Mouse (Mus musculus): Measurements from ENCODE around the gene Guca1b. TPM values are rescaled to one million over a fixed set of nuclear protein-coding genes. Genes with fewer than 3 reads are reported as not detected.

Guca1b gene
- total RNA-seq (2021), result under 1 TPM; 0.36 to 0.41 TPM
- long read RNA-seq, experiment 1, result 0 reads
- long read RNA-seq, experiment 2, result 0 reads

GRCm38 (mm10) chr17:47385145-47385544 lies at the start of gene Guca1b:
Gene Guca1b, plus strand, starts transcription at chr17:47385393.
- no peak for DNase-seq (ENCODE audit: low spot score)

DNA sequence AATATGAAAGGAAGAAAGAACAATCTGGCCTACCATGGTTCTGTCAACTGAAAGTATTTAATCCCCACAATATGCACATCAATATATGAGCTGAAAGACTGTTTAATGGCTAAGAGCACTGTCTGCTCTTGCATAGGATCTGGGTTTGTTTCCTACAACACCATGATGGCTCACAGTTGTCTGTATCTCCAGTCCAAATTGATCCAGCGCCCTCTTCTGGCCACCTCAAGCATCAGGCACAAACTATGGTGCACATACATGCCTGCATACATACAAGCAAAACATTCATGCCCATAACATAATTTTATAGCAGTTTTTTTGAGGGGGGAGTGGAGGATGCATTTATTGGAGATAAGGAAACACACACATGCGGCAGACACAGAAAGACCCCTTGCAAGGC lies 42.1 kb upstream of the Guca1b start:
- DNase-seq (ENCODE audit: low spot score), result no peak

DNA sequence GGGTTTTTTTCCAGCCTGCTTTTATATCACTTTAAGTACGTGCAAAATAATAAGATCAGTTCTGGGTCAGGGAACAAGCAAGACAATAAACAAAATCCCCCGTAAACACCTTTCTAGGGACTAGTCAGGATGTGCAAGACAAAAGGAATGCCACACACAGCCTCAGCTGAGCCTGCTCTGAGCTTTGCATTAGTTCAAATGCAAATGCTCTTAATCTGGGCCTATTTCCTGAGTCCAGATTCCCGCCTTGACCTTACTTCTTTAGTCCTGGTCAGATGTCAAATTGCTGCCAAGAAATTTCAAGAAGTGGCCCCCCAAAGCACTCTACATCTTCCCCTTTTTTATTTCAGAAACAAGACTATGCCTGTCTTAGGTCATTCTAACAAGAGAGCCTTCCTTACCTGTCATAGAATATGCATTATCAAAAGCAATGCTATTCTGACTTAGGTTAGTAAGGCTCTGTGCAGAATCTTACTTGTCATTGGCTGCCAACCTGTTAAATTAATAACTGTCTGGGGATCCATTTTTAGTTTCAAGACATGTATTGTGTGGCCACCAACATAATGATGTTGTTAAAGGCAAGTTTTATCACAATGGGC lies 35.4 kb upstream of the Guca1b start:
- DNase-seq (ENCODE audit: low spot score), result no peak

DNA sequence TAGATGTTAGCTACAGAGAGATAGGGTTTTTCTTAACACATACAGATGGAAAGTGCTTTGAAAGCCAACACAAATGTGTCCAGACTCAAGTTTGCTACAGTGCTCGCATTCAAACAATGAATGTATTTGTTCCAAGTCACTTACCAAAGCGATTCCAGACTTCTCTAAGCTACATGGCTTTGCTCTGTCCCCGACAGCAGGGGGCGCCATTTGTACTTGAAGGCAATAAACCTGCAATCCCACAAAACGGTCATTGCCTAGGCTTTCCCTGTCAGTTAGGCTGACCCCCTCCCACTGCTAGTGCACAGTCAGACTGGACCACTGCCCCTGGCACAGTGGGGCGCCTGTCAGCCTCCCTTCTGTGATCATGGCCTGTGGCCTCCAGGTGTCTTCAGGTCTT lies 25.2 kb upstream of the Guca1b start:
- peak; percentile 33 for DNase-seq (ENCODE audit: low spot score)

- no peak for DNase-seq (ENCODE audit: low spot score)
These were observed 23.9 kb upstream of the Guca1b start for GRCm38 (mm10) chr17:47361343-47361742.

DNA sequence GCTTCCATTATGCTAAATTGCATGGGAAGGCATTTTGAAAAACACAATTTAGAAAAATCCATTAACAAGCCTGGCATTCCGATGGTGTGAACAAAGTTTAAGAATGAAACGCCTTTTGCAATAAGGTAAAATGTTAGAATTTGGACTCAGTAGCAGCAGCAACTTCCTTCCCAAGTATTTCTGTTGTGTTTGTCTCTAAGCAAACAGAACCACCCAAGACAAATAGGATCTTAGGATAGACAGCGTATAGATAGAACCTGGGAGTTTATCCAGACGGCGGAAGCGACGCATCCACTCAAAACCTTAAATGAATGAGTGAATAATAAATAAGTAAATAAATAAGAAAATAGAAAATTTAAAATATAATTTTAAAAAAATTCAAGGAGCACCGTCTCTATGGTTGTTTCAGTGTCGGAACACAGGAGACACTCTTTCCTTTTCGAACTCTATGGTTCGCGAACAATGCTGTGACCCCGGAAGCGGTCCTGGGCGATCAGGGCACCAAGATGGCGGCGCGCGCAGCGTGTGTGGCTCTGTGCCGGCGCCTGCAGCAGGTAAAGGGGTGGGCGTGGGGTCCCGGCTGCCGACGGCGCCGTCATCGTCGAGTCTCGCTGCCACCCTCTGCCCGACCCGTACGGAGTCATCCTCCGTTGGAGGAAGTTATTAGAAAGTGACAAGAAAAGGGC lies 16.6 kb upstream of the Guca1b start, which contains the start of gene Mrps10:
TSS of gene Mrps10 (plus strand) at position 487 of the 686 bp plus-strand sequence.
- DNase-seq (ENCODE audit: low spot score), result peak; percentile 90

DNA sequence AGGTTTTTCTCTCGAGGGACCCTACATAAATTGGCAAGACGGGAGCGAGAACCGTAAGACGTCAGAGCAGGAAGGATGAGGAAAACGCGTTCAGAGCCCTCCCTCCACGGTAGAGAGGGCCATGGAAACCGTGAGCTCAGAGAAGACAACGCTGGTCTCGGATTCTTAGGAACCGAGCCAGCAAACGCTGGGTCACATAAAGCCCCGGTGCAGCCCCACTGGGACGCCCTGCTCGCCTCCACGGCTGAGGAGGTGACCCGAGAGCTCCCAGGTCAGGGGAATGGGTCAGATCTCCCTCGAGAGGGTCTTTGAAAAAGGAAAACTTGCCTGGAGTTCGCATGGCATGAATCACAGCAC lies 16.1 kb upstream of the Guca1b start:
- DNase-seq (ENCODE audit: low spot score), result no peak

DNA sequence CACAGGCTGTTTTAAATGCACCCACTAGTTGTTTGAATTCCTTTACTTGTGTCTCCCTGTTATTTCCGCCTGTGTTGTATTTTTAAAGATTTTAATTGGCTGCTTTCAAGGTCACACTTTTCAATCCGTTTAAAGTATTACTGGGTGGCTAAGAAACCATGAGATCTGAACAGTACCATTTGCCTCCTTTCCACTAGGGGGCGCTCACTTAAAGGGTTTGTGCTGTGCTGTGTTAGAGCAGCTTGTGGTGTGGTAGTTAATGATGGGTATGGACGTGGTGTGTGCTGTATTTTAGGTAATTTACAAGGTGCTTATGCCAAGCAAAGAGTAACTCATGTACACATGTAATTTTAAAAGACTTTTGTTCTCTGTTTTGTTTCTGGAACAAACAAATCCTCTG lies 13.7 kb upstream of the Guca1b start:
- peak; percentile 48 for DNase-seq (ENCODE audit: low spot score)

DNA sequence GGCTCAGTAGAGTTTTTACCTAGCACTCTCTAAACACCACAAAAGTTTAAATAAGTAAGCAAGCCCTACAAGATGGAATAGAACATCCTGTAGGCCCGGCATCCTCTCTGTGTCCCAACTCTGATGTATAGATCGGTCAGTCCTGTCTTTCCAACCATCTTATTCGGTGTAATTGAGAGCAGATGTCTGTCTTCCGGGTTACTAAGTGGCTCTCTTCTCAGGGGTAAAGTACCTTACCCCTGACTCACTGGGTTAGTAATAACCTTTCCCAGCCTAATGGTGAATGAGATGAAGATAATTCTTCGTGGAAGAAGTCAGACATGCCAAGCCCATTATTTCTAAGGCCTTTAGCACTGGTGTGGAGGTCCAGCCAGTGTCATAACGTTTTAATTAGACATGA lies 11.2 kb upstream of the Guca1b start:
- DNase-seq (ENCODE audit: low spot score), result no peak

DNA sequence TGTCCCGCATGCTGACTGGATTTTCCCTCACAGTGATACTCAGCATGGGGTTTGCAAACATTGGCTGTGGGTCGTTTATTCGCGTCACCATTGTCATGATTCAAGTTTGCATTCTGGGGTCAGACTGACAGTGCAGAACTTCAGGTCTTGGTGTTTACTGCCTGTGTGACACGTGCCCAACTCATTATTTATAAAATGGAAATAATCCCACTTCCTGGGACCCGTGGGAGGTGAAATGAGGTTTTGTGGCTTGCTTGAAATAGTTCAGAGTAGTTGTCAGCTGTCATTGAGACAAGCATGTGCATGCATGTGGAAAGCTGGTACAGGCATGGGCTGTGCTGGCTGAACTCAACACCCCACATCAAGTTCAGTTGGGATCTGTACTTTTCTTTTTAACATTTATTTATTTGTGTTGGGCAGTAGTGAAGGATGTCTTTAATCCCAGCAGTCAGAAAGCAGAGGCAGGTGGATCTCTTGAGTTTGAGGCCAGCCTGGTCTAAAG lies 8.4 kb upstream of the Guca1b start:
- DNase-seq (ENCODE audit: low spot score), result no peak

- no peak for DNase-seq (ENCODE audit: low spot score)
These were observed 7.1 kb upstream of the Guca1b start for GRCm38 (mm10) chr17:47378133-47378532.

DNA sequence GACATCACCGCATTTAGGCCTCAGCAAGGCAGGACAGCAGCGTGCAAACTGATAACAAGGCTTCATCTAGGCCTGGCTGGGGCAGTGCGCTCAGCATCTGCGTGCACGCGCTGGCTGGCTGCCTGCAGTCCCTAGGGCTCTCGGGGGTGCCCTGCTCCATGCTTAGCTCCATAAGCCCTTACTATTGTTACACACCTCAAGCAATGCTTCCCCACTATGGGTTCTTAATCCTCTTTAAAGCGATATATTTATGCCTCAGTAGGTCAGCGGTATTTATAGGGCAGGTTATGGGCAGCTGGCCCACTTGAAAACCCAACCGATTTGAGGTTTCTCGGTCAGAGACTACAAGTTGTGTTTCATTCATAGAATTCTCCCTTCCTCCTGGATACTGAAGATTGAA lies 3.3 kb upstream of the Guca1b start:
- DNase-seq (ENCODE audit: low spot score), result no peak

- no peak for DNase-seq (ENCODE audit: low spot score)
These were observed 1.9 kb upstream of the Guca1b start for GRCm38 (mm10) chr17:47383266-47383665.

GRCm38 (mm10) chr17:47384064-47384463 lies 1.1 kb upstream of the Guca1b start:
- no peak for DNase-seq (ENCODE audit: low spot score)

DNA sequence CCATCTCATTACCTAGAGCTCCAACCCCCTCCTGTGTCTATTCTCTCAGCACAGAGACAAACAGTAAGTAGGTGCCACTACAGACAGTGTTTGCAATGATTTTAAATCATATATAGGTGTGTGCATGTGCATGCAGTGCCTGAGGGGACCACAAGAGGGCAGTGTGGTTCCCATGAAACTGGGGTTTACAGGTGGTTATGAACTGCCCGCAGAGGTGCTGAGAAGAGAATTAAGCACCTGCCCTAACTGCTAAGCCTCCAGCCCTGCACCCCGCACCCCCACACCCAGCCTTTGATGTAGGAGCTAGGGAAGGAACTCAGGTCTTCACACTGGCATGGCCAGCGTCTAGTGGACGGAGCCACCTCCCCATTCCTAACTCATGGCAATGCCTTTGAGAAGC lies 1.5 kb downstream of the Guca1b start:
- DNase-seq (ENCODE audit: low spot score), result peak; percentile 15

GRCm38 (mm10) chr17:47394223-47394869 lies 9.2 kb downstream of the Guca1b start:
- no peak for DNase-seq (ENCODE audit: low spot score)

DNA sequence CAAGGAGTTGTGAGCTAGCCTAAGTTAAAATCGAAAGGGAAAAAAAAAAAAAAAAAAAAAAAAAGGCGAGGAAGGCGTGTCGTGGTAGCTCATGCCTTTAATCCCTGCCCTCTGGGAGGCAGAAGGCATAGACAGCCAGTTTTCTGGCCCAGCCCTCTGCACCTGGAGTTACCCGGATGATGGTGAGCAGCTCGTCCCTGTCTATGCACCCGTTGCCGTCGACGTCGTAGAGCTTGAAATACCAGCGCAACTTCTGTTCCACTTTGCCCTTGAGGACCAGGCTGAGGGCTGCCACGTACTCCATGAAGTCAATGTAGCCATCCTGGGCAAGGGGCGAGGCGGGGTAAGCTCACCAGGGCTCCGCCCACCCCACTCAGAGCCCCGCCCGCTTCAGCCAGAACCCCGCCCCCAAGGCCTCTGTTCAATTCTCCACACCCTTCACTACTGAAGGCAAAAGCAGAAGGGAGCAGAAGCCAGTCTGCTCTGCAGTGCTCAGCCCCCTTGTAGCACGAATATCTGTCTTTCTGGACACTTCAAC lies 10.3 kb downstream of the Guca1b start:
- DNase-seq (ENCODE audit: low spot score), result peak; percentile 27

GRCm38 (mm10) chr17:47399091-47399490 lies 13.9 kb downstream of the Guca1b start:
- no peak for DNase-seq (ENCODE audit: low spot score)

- no peak for DNase-seq (ENCODE audit: low spot score)
These were observed 15.3 kb downstream of the Guca1b start, which contains the start of gene Guca1a for GRCm38 (mm10) chr17:47400451-47400850. Gene Guca1a, minus strand, starts transcription at chr17:47400584.

DNA sequence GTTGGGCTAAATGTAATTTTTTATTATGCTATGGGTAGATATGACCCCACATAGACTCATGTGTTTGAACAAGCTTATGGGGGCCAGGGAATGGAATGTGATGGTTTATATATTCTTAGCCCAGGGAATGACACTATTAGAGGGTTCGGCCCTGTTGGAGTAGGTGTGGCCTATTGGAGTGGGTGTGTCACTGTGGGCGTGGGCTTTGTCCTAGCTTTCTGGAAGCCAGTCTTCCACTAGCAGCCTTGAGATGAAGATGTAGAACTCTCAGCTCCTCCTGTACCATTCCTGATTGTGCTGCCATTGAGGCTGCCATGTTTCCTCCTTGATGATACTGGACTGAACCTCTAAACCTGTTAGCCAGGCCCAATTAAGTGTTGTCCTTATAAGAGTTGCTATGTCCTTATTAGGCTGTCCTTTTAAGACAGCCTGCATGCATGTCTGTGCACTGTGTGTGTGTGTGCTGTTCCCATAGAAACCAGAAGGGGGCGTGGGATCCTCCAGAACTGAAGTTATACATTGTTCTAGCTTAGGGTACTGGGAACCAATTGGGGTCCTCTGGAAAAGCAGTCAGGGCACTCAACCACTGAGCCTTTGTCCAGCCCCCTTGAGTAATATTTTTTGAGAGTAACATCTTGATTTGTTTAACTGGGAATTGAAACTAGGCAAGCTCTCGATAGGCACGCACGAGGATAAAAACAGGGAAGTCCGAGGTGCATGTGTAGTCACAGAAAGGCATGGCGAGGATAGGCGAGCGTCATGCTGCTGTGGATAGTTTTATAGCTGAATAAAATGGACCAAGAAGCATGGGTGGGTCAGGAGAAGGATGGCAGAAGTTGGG lies 22.7 kb downstream of the Guca1b start:
- DNase-seq (ENCODE audit: low spot score), result no peak

DNA sequence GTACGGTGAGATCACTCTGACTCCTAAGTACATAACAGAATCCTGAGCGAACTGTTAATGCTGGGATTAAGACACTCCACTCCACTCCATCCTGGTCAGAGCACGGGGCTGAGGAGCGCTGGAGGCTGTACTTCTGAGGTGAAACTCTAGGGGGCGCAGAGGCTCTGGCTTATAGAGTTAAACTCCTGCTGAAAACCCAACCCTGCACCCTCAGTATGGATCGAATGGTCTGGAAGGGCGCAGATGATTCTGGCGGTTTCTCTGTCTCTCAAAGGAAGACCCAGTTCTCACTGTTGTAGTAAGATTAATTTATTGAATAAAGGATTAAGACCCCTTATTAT lies 23.3 kb downstream of the Guca1b start:
- peak; percentile 37 for DNase-seq (ENCODE audit: low spot score)

All from gastrocnemius, adult 18-20 months (tissue).